Mouse (Mus musculus): ENCODE results near the gene Faap24. TPM values are rescaled to one million over a fixed set of nuclear protein-coding genes. Genes with fewer than 3 reads are reported as not detected.

The Faap24 gene
- polyA plus RNA-seq, 1 experiment from 2014 or later = 11.3 TPM

- Histone ChIP-seq H3K9ac (ENCODE audit: low read depth, low read length) (no peak overlapping the region), H3K4me3 (ENCODE audit: low read depth, low read length) (no peak overlapping the region), H3K4me1 (ENCODE audit: control insufficient read depth, insufficient read depth, low read length) (no peaks in the 10 kb centered on the region), H3K36me3 (ENCODE audit: control insufficient read depth, insufficient read depth, low read length) (no peaks in the 10 kb centered on the region), H3K27ac (replicated peaks; ENCODE audit: low read depth, low read length) (no peak overlapping the region), H3K27me3 (replicated peaks; ENCODE audit: control insufficient read depth, insufficient read depth, low read length) (no peaks in the 10 kb centered on the region), H3K9me3 (ENCODE audit: control insufficient read depth, low read length) (no peaks in the 10 kb centered on the region), H3K4me2 (ENCODE audit: low read depth, low read length) (no peak overlapping the region)
- ATAC-seq (ENCODE audit: low read depth) (no peak), DNase-seq (ENCODE audit: low spot score) (no peak)
- WGBS = 67% methylated on average over 4 of the region's 4 CpGs
Measured at GRCm38 (mm10) chr7:35342498-35342897, 54.1 kb downstream of the Faap24 start.

Other genes starting within 250 kb of the Faap24 start
- 5.1 and 5.6 TPM in 2 replicates for gene Slc7a10, start 210.5 kb downstream of the Faap24 start, polyA plus RNA-seq (2014; fragmentation: Nextera tagmentation; extraction: Ambion mirVana)
- 10.8 and 11.0 TPM in 2 replicates for gene Lrp3, start 181.3 kb downstream of the Faap24 start, polyA plus RNA-seq (2014; fragmentation: Nextera tagmentation; extraction: Ambion mirVana)
- 13.7 and 17.6 TPM in 2 replicates for gene Gpatch1, start 78.4 kb downstream of the Faap24 start, polyA plus RNA-seq (2014; fragmentation: Nextera tagmentation; extraction: Ambion mirVana)
- gene Rhpn2, start 62.7 kb downstream of the Faap24 start, polyA plus RNA-seq (2014; fragmentation: Nextera tagmentation; extraction: Ambion mirVana) = 3.8 and 4.0 TPM in 2 replicates
- 27.8 and 29.7 TPM in 2 replicates for gene Cep89, start 199 bp upstream of the Faap24 start, polyA plus RNA-seq (2014; fragmentation: Nextera tagmentation; extraction: Ambion mirVana)
- 0.14 and 0.42 TPM in 2 replicates for gene Slc7a9, start 52.0 kb upstream of the Faap24 start, polyA plus RNA-seq (2014; fragmentation: Nextera tagmentation; extraction: Ambion mirVana)
- 0.17 and 0.66 TPM in 2 replicates for gene Tdrd12, start 140.9 kb upstream of the Faap24 start, polyA plus RNA-seq (2014; fragmentation: Nextera tagmentation; extraction: Ambion mirVana)
- 57.3 and 59.0 TPM in 2 replicates for gene Nudt19, start 159.5 kb upstream of the Faap24 start, polyA plus RNA-seq (2014; fragmentation: Nextera tagmentation; extraction: Ambion mirVana)
- 0.17 and 0.22 TPM in 2 replicates for gene Rgs9bp, start 188.7 kb upstream of the Faap24 start, polyA plus RNA-seq (2014; fragmentation: Nextera tagmentation; extraction: Ambion mirVana)
- gene Ankrd27, start 189.4 kb upstream of the Faap24 start, polyA plus RNA-seq (2014; fragmentation: Nextera tagmentation; extraction: Ambion mirVana) = 42.0 and 46.3 TPM in 2 replicates

Measured in embryonic facial prominence, embryonic 14.5 days (tissue).